Mouse (Mus musculus): Measurements from ENCODE around the gene Nfatc2ip. TPM values are rescaled to one million over a fixed set of nuclear protein-coding genes. Genes with fewer than 3 reads are reported as not detected.

Gene Nfatc2ip
- polyA plus RNA-seq, 1 experiment from 2014 or later, result 2.6 TPM

DNA sequence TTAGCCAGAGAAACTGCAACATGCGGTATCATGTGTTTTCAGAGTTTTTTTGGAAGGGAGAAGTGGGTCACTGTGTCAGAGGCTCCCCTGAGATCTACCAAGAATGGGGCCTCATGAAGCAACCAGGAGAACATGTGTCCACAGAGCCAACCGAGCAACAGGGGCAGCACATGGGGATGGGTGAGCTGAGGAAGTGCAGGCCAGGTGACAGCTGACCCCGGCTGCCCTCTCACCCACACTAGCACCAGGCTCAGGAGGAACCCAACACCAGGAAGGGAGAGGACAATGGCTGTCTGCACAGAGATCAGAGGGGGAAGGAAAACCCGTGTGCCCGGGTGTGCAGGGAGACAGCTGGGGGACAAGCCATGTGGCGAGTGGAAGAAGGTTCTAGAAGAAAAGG lies 22.0 kb downstream of the Nfatc2ip start:
- 74% methylated on average over 6 of the region's 6 CpGs for WGBS
- no peak for ATAC-seq (ENCODE audit: insufficient number of reproducible peaks, insufficient read depth, low FRiP score, low read depth)
- Histone ChIP-seq H3K4me3 (ENCODE audit: low read depth, low read length) (no peak overlapping the region), H3K9me3 (ENCODE audit: control insufficient read depth, low read depth, low read length) (no peaks in the 10 kb centered on the region), H3K4me1 (ENCODE audit: control insufficient read depth, insufficient read depth, low read length) (peaks cover 9% of the 10 kb centered on the region), H3K27me3 (ENCODE audit: control insufficient read depth, insufficient read depth, low read length) (no peaks in the 10 kb centered on the region), H3K9ac (replicated peaks; ENCODE audit: low read depth, low read length) (no peak overlapping the region), H3K4me2 (replicated peaks; ENCODE audit: low read depth, low read length) (no peak overlapping the region), H3K36me3 (ENCODE audit: control insufficient read depth, insufficient read depth, low read length) (peaks cover 20% of the 10 kb centered on the region; the same call in 1 of the 2 replicates), H3K27ac (ENCODE audit: low read length) (no peak overlapping the region)

DNA sequence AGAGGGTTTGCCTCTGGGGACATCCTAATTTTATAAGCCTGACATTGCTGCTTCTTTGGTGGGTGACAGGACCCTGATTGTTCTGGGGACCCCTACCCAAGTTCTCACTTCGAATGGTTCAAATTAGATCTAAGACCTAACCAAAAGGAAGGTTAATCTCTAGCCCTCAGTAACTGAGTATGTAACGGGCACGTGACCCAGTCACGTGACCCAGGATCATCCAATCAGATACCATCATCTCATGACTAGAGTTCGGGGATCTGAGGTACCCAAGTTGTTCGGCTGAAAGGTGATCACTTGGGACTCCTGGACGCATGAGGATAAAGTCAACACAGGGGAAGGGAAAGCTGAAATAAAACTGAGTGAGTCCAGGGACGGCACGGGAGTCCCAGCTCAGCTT lies 23.5 kb downstream of the Nfatc2ip start:
- Histone ChIP-seq H3K9ac (replicated peaks; ENCODE audit: low read depth, low read length) (no peak overlapping the region), H3K27ac (ENCODE audit: low read length) (no peak overlapping the region), H3K4me1 (ENCODE audit: control insufficient read depth, insufficient read depth, low read length) (peaks cover 9% of the 10 kb centered on the region), H3K9me3 (ENCODE audit: control insufficient read depth, low read depth, low read length) (no peaks in the 10 kb centered on the region), H3K27me3 (ENCODE audit: control insufficient read depth, insufficient read depth, low read length) (no peaks in the 10 kb centered on the region), H3K4me2 (replicated peaks; ENCODE audit: low read depth, low read length) (no peak overlapping the region), H3K4me3 (ENCODE audit: low read depth, low read length) (no peak overlapping the region), H3K36me3 (ENCODE audit: control insufficient read depth, insufficient read depth, low read length) (peaks cover 20% of the 10 kb centered on the region; the same call in 1 of the 2 replicates)
- ATAC-seq (ENCODE audit: insufficient number of reproducible peaks, insufficient read depth, low FRiP score, low read depth), result no peak
- WGBS, result 85% methylated on average over 9 of the region's 9 CpGs

DNA sequence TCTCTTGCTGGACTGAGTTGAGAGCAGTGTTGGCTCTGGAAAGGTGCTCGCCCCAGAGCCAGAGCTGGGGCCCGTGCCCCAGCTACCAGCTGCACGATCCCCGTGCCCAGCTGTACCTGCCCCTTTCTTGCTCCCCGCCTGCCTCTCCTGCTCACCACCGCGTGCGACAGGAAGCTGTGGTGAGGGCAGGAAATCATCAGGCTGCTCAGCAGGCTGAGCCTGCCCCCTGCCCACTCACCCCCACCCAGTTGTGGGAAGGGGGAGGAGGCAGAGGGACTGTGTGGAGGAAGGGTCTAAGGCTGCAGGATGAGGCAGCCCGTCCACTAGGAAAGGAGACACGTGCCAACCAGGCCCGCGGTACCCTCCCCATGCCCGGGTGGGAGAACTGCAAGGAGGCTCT lies 27.1 kb downstream of the Nfatc2ip start, which contains the start of gene Lat:
Gene Lat, minus strand, starts transcription at position 178 of the 400 bp plus-strand sequence.
- H3K27ac ChIP-seq (ENCODE audit: low read length), result no peak within 1 kb of the TSS
- H3K36me3 ChIP-seq (ENCODE audit: control insufficient read depth, insufficient read depth, low read length), result peaks cover 20% of the 10 kb centered on the region; the same call in 1 of the 2 replicates
- no peaks in the 10 kb centered on the region for H3K27me3 ChIP-seq (ENCODE audit: control insufficient read depth, insufficient read depth, low read length)
- no peaks in the 10 kb centered on the region for H3K4me1 ChIP-seq (ENCODE audit: control insufficient read depth, insufficient read depth, low read length)
- no peak within 1 kb of the TSS for H3K4me3 ChIP-seq (ENCODE audit: low read depth, low read length)
- H3K4me2 ChIP-seq (replicated peaks; ENCODE audit: low read depth, low read length), result no peak within 1 kb of the TSS
- H3K9me3 ChIP-seq (ENCODE audit: control insufficient read depth, low read depth, low read length), result no peaks in the 10 kb centered on the region
- H3K9ac ChIP-seq (replicated peaks; ENCODE audit: low read depth, low read length), result no peak within 1 kb of the TSS
- ATAC-seq (ENCODE audit: insufficient number of reproducible peaks, insufficient read depth, low FRiP score, low read depth), result no peak
- 75% methylated on average over 13 of the region's 13 CpGs for WGBS

DNA sequence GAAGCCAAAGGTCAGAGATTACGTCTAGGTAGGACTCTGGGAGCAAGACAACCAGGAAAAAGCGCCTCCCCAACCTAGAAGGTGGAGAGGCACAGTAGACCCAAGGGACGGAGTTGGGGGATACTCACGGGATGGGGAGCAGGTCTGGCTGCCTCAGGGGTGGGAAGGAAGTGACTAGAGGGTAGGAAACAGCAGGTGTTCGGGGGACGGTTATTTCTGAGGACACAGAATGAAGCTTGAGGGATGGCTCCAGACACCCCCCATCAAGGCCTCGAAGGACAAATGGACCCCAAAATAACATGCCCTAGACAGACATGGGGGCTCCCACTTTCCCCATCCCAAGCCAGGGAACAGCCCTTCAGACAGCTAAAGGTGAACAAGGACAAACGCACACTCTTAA lies 28.2 kb downstream of the Nfatc2ip start:
- Histone ChIP-seq H3K4me3 (ENCODE audit: low read depth, low read length) (no peak overlapping the region), H3K4me2 (replicated peaks; ENCODE audit: low read depth, low read length) (no peak overlapping the region), H3K9ac (replicated peaks; ENCODE audit: low read depth, low read length) (no peak overlapping the region), H3K27me3 (ENCODE audit: control insufficient read depth, insufficient read depth, low read length) (no peaks in the 10 kb centered on the region), H3K27ac (ENCODE audit: low read length) (no peak overlapping the region), H3K4me1 (ENCODE audit: control insufficient read depth, insufficient read depth, low read length) (no peaks in the 10 kb centered on the region), H3K9me3 (ENCODE audit: control insufficient read depth, low read depth, low read length) (no peaks in the 10 kb centered on the region), H3K36me3 (ENCODE audit: control insufficient read depth, insufficient read depth, low read length) (peaks cover 20% of the 10 kb centered on the region; the same call in 1 of the 2 replicates)
- WGBS, result 82% methylated on average over 8 of the region's 8 CpGs
- ATAC-seq (ENCODE audit: insufficient number of reproducible peaks, insufficient read depth, low FRiP score, low read depth), result no peak

DNA sequence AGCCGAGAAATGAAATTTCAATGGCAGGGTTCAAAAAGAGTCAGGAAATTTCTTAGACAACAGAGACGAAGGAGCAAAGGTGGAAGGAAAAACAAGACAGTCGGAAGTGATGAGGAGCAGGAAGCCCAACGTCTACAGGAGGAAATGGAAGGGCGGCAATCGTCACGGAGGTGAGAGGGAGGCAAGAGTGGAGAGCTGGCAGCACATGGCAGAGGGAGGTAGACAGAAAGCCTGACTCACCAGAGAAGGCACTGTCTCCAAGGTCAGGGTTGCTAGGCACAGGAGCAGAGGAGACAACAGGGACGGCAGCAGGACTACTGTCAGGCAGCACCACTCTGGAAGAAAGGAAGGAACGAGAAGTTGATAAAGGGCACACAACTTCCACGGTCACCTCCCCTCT lies 28.9 kb downstream of the Nfatc2ip start:
- H3K36me3 ChIP-seq (ENCODE audit: control insufficient read depth, insufficient read depth, low read length), result peaks cover 15% of the 10 kb centered on the region; the same call in 1 of the 2 replicates
- no peak for ATAC-seq (ENCODE audit: insufficient number of reproducible peaks, insufficient read depth, low FRiP score, low read depth)
- no peaks in the 10 kb centered on the region for H3K27me3 ChIP-seq (ENCODE audit: control insufficient read depth, insufficient read depth, low read length)
- no peaks in the 10 kb centered on the region for H3K4me1 ChIP-seq (ENCODE audit: control insufficient read depth, insufficient read depth, low read length)
- no peak overlapping the region for H3K9ac ChIP-seq (replicated peaks; ENCODE audit: low read depth, low read length)
- 87% methylated on average over 10 of the region's 10 CpGs for WGBS
- no peak overlapping the region for H3K27ac ChIP-seq (ENCODE audit: low read length)
- H3K9me3 ChIP-seq (ENCODE audit: control insufficient read depth, low read depth, low read length), result no peaks in the 10 kb centered on the region
- H3K4me2 ChIP-seq (replicated peaks; ENCODE audit: low read depth, low read length), result no peak overlapping the region
- no peak overlapping the region for H3K4me3 ChIP-seq (ENCODE audit: low read depth, low read length)

DNA sequence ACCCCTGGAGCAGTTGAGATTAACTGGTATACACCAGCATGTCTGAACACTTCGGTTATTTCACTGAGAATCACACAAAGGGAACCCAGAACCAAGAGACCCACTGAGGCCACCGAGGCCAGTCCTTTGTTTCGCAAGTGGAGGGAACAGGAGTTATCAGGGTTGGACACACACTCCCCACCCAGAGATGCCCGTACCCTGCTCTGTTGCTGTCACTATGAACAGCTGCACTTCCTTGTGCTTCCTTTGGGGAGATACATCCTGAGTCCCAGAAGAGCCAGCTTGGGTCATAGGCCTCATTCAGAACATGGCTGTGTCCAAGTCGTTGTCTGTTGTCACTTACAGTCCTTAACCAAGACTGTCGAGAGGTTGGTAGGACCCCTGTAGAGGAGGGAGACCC lies 33.5 kb downstream of the Nfatc2ip start:
- no peak overlapping the region for H3K9ac ChIP-seq (replicated peaks; ENCODE audit: low read depth, low read length)
- no peak for ATAC-seq (ENCODE audit: insufficient number of reproducible peaks, insufficient read depth, low FRiP score, low read depth)
- no peaks in the 10 kb centered on the region for H3K36me3 ChIP-seq (ENCODE audit: control insufficient read depth, insufficient read depth, low read length)
- H3K4me3 ChIP-seq (ENCODE audit: low read depth, low read length), result no peak overlapping the region
- H3K4me2 ChIP-seq (replicated peaks; ENCODE audit: low read depth, low read length), result no peak overlapping the region
- H3K27me3 ChIP-seq (ENCODE audit: control insufficient read depth, insufficient read depth, low read length), result no peaks in the 10 kb centered on the region
- no peak overlapping the region for H3K27ac ChIP-seq (ENCODE audit: low read length)
- WGBS, result 76% methylated on average over 6 of the region's 6 CpGs
- H3K9me3 ChIP-seq (ENCODE audit: control insufficient read depth, low read depth, low read length), result no peaks in the 10 kb centered on the region
- no peaks in the 10 kb centered on the region for H3K4me1 ChIP-seq (ENCODE audit: control insufficient read depth, insufficient read depth, low read length)

DNA sequence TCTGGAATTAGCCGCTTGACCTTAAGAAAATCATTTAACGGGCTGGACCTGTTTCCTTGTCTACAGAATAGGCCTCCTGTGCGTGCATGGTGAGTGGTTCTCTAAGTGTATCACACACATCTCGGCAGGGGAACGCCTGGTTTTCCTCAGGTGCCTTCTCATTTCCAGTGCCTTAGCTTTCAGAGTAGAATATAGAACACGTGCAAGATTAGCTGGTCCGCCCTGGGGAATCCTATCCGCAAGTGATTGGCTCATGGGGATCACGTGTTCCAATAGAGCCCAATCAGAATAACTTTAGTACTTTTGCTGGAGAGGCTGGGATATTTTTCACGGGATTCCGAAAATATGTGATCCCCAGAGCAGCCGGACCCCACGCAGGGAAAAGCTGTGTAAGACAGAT lies 37.5 kb downstream of the Nfatc2ip start:
- Histone ChIP-seq H3K9ac (replicated peaks; ENCODE audit: low read depth, low read length) (no peak overlapping the region), H3K27ac (ENCODE audit: low read length) (no peak overlapping the region), H3K4me2 (replicated peaks; ENCODE audit: low read depth, low read length) (no peak overlapping the region), H3K4me1 (ENCODE audit: control insufficient read depth, insufficient read depth, low read length) (no peaks in the 10 kb centered on the region), H3K9me3 (ENCODE audit: control insufficient read depth, low read depth, low read length) (no peaks in the 10 kb centered on the region), H3K4me3 (ENCODE audit: low read depth, low read length) (no peak overlapping the region), H3K36me3 (ENCODE audit: control insufficient read depth, insufficient read depth, low read length) (no peaks in the 10 kb centered on the region), H3K27me3 (ENCODE audit: control insufficient read depth, insufficient read depth, low read length) (no peaks in the 10 kb centered on the region)
- 66% methylated on average over 13 of the region's 13 CpGs for WGBS
- no peak for ATAC-seq (ENCODE audit: insufficient number of reproducible peaks, insufficient read depth, low FRiP score, low read depth)

DNA sequence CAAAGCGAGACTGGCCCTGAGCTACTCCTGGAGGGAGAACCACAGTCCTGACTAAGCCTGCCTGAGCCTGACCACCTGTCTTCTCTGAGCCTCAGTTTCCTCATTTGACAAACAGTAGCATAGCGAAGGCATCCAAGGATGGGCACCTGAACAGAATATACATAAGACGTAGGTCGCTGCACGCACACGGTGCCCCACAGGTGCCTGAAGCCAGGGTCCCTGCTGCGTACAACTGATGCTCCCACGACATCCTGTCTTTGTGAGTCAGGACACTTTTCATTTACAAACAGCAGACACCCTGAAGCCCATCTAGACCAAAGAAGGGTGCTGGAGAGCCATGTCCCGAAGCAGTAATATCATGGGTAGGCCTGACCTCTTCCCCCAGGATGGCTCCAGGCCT lies 38.1 kb downstream of the Nfatc2ip start:
- Histone ChIP-seq H3K4me2 (replicated peaks; ENCODE audit: low read depth, low read length) (no peak overlapping the region), H3K27me3 (ENCODE audit: control insufficient read depth, insufficient read depth, low read length) (no peaks in the 10 kb centered on the region), H3K4me1 (ENCODE audit: control insufficient read depth, insufficient read depth, low read length) (no peaks in the 10 kb centered on the region), H3K27ac (ENCODE audit: low read length) (no peak overlapping the region), H3K9me3 (ENCODE audit: control insufficient read depth, low read depth, low read length) (no peaks in the 10 kb centered on the region), H3K4me3 (ENCODE audit: low read depth, low read length) (no peak overlapping the region), H3K36me3 (ENCODE audit: control insufficient read depth, insufficient read depth, low read length) (no peaks in the 10 kb centered on the region), H3K9ac (replicated peaks; ENCODE audit: low read depth, low read length) (no peak overlapping the region)
- no peak for ATAC-seq (ENCODE audit: insufficient number of reproducible peaks, insufficient read depth, low FRiP score, low read depth)
- WGBS, result 93% methylated on average over 9 of the region's 9 CpGs

DNA sequence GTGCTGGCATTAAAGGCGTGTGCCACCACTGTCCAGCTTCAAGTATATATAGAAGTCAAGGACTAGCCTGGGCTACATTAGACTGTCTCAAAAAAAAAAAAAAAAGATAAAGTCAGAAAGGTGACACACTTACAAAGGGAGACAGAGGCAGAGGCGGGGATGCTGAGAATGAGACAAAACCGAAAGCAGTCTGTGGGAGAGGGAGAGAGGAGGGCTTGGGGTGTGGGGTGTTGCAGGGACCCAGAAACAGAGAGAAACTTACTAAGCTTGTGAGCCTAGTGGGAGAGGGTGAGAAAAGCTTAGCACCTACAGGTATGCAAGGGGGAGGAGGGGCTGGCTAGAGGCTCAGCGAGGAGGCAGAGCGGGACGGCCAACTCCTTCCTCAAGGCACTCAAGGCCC lies 38.7 kb downstream of the Nfatc2ip start:
- Histone ChIP-seq H3K4me2 (replicated peaks; ENCODE audit: low read depth, low read length) (no peak overlapping the region), H3K4me1 (ENCODE audit: control insufficient read depth, insufficient read depth, low read length) (no peaks in the 10 kb centered on the region), H3K9me3 (ENCODE audit: control insufficient read depth, low read depth, low read length) (no peaks in the 10 kb centered on the region), H3K9ac (replicated peaks; ENCODE audit: low read depth, low read length) (no peak overlapping the region), H3K27ac (ENCODE audit: low read length) (no peak overlapping the region), H3K36me3 (ENCODE audit: control insufficient read depth, insufficient read depth, low read length) (no peaks in the 10 kb centered on the region), H3K4me3 (ENCODE audit: low read depth, low read length) (no peak overlapping the region), H3K27me3 (ENCODE audit: control insufficient read depth, insufficient read depth, low read length) (no peaks in the 10 kb centered on the region)
- WGBS, result 76% methylated on average over 6 of the region's 6 CpGs
- ATAC-seq (ENCODE audit: insufficient number of reproducible peaks, insufficient read depth, low FRiP score, low read depth), result no peak
